Mouse (Mus musculus) liver, postnatal 0 days (tissue): ENCODE measurements around the gene Adgrg6.

ENCODE experiments used
- CTCF ChIP-seq: sonication (generic); IDR thresholded peaks from 2 replicates; pipeline ENCODE4 v1.5.1; 2016; ENCODE audit warnings: antibody characterized with exemption, low read depth
- EP300 ChIP-seq: IDR thresholded peaks from 2 replicates; pipeline ENCODE4 v1.6.1; 2016; ENCODE audit warnings: antibody characterized with exemption, low read depth, mild to moderate bottlenecking

DNA sequence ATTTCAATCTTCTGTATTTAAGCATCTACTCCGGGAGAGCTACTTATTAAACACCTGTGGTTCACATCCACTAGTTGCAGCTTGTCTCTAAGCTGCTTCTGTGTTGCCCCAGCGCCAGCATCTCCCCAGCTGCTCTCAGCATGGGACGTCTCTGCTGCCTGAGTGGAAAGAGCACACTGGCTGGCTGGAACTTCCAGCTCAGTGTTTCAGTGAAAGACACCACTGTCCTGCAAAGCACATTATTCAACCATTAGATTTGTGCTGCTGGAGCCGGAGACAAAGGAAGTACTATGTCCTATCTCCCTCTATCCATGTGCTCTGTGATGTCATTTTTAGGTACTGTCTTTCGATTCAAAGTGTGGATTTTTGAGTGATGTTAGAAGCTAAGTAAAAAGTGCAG is 63.0 kb downstream of the Adgrg6 start:
- no peak for TF ChIP-seq CTCF
- no peak for TF ChIP-seq EP300
